Mouse (Mus musculus) heart, adult 9 months (tissue): ENCODE data around the gene Lmln.
"Not testable (repeated sequence)": the region's sequence is repeated elsewhere in the genome, so short reads cannot be mapped to it uniquely, and the experiment has no call there.

Source experiments
- DNase-seq, 2 experiments: peaks; one replicate each; pipeline ENCODE4 v3.0.0; 2022; ENCODE audit warnings: low spot score in 2 of 2

The Lmln gene

DNA sequence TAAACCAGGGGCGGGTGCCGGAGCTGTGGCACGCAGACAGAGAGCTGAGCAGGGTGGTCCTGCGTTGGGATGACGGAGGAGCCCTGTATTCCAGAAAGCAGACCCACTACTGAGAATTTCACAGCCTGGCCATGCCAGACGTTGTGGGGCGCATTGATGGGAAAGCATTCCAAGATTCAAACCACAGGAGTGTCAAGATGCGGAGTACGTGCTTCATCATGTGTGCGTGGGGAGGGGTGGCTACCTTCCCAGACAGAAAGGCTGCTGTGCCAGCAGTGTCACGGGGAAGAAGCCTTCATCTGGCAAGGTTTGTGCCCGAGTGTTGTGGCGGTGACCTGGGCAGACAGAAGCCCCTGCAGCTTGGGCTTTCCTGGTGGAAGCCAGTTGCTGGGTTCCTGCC lies 70.9 kb downstream of the Lmln start:
- DNase-seq = no peak

DNA sequence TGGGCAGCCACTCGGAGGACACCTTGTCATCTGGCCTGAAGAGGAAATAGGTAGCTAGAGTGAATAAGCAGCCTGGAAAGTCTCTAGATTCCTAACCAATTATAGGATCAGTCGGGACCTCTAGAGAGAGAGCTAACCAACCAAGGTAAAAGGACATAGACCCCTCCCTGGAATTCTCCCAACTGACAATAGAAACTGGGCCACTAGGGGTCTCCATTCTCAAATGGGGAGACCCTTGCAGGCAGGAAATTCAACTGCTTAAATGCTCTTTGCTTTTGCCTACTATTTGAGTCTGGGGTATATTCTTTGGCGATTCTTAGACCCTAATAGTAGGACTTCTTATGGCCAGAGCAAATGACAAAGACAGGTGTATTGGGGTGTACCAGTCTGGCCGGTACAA lies 72.8 kb downstream of the Lmln start:
- no peak for DNase-seq

DNA sequence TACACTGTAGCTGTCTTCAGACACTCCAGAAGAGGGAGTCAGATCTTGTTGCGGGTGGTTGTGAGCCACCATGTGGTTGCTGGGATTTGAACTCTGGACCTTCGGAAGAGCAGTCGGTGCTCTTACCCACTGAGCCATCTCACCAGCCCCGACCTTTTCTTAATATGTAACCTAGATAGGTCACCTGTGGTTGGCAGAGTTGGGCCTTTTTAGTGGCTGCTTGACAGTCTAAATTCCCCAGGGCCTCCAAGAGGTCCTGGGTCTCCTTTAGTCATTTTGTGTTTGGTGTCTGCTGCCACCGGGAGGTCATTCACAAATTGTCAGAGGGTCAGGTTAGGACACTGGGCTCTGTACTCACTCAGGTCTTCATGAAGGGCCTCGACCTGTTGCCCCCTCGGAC lies 76.7 kb downstream of the Lmln start:
- not testable (repeated sequence) for DNase-seq

DNA sequence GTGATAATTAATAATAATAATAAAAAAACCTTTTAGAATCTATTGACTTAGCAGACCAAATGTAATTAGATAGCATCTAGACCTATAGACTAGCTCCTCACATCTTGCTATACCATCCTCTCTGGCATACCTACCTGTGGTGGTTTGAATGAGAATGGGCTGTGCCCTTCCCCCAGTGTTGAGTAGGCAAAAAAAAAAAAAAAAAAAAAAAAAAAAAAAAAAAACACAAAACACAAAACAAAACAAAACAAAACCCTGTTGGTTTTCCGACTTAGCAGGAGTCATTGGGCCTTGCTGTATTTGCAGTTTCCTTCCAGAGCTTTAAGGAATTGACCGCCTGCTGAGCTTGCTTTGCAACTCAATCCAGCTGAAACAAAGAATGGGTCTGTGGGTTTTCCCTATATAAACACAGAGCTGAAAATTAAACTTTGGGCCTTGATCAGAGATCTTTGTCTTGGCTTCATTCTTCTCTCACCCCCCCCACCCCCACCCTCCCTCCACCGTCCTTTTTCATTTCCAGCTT lies 79.5 kb downstream of the Lmln start:
- DNase-seq = no peak

DNA sequence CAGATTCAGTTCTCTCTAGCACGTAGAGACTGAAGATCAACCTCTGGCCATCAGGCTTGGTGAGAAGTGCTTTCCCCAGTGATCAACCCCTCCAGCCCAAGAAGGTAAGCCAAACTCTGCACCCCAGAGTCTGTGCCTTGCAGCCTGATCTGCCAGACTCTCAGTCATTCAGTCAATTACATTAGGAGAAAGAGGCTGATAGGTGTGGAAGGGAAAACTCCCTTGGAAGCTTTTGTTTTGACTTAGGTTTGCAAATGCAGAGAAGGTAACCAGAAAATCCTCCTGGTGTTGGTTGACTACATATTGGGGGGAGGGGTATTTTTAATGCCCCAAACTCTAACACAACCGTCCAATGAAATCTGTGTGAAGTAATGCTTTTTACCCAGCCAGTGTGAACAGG lies 81.1 kb downstream of the Lmln start:
- DNase-seq = no peak

DNA sequence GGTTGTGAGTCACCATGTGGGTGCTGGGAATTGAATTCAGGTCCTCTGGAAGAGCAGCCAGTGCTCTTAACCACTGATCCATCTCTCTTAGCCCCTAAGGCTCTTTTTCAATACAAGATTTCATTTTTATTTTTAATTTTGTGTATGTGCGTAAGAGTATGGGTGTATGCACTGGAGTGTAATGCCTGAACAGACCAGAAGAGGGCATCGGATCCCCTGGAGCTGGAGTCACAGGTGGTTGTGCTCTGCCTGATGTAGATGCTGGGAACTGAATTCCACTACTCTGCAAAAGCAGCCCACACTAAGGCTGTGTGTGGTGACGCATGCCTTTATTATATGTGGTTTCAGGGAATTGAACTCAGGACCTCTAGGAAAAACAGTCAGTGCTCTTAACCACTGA lies 83.9 kb downstream of the Lmln start:
- DNase-seq = no peak

DNA sequence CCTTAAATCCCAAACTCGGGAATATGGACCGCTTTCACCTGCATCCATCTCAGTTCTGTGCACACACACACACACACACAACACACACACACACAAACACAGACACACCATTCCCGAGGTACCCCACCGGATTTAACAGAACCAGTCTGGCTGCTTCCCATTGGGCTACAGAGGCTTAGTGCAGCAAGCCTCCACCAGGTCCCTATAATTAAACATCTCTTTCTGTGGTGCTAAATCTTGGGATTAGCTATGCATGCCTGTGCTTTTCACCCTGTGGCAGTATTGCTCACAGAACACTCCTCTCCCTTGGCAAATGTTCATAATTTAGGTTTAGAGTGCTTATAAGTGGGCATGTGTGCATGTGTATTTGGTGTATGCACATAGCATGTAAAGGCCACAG lies 85.8 kb downstream of the Lmln start:
- no peak for DNase-seq

DNA sequence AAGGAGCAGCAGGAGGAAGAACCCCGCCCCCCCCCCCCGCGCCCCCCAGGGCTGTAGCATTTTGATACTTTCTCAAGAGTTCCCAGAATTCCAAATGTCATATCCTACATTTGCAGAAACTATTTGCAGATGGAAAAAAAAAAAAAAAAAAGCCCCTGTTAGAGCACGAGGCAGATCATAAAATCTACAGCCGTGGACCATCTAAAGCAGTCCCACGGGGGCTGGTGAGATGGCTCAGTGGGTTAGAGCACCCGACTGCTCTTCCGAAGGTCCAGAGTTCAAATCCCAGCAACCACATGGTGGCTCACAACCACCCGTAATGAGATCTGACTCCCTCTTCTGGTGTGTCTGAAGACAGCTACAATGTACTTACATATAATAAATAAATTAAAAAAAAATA lies 88.6 kb downstream of the Lmln start:
- DNase-seq = not testable (repeated sequence)

DNA sequence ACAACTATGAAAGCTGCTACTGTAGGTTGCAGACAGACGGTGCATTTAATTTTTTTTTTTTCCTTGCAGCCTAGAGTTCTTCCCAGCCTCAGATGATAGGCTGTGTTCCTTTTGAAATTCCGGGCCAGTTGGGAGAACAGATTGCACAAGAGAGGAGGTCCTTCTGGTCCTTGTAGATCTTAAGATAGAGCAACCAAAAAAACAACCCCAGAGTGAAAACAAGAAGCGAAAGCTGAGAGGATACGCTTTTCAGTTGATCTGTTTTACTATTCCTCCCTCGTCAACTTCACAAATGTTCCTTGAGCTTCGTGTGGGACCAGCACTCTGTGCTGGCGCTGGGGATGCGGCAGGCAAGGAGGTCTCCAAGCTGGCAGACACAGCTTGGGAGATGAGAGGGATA lies 89.2 kb downstream of the Lmln start:
- DNase-seq = peak in 1 of 2 experiments; percentile 7

DNA sequence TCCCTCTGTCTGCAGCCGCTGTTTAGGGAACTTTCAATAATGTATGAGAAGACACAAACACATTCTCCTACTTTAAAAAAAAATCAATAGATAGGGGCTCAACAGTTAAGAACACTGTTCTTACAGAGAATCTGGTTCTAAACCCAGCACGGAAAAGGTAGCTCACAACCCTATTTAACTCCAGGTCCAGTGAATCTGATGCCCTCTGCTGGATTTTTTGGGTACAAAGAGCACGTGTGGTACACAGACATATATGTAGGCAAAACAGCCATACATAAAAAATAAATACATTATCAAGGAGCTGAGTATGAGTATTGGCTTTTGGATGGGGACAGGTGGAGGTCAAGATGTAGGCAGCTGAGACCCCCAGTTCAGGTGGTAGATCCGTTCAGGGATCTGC lies 92.7 kb downstream of the Lmln start:
- DNase-seq = peak; percentile 8 to 13

DNA sequence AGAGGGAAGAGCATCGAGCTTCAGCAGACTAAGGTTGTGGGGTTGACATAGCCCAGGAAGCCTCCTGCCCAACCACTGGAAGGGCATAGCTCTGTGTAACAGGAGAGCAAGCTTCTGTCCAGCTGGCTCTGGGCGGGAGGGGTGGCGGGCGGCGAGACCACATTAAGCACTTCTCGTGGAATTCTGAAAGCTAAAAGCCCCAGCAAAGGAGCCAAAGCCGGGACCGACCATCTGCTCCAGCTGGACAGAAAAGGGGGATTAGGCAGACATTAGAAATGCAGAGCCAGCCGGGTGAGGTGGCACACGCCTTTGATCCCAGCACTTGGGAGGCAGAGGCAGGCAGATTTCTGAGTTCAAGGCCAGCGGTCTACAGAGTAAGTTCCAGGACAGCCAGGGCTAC lies 95.7 kb downstream of the Lmln start:
- no peak for DNase-seq

DNA sequence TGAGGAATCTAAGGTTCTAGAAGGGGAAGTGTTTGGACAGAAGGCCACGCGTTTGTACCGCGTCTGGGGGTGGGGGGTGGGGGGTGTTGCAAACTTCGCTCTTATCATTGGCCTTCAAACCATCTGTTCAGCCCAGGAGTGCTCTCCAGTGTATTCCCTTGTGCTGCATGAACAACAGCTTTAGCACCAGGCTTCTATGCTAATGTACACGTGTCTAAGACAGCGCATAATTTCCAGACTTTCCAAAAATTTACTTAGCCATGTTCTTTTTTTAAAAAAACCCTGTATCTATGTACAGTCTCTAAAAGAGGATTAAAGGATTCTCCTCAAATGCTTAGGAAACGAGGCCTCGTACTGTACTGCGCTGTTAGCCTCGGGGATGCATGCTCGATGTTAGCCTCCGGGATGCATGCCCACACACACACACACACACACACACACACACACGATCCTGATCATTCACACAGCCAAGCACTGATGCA lies 96.3 kb downstream of the Lmln start:
- no peak for DNase-seq

DNA sequence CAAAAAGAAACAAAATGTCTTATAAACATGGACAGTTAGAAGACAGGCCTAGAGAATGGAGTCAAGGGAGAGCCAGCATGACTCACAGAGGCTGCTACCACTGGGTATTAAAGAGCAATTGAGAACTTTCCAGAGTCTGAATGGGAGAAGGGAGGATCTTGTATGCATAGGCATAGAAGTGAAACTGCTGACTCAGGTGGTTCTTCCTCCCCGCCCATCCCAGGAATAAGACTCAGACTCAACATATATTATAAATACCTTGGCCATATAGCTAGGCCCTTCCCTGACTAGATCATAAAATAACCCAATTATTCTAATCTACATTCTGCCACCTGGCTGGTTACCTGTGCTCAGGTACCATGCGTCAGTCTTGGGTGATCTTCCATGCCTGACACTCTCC lies 97.0 kb downstream of the Lmln start:
- no peak for DNase-seq

DNA sequence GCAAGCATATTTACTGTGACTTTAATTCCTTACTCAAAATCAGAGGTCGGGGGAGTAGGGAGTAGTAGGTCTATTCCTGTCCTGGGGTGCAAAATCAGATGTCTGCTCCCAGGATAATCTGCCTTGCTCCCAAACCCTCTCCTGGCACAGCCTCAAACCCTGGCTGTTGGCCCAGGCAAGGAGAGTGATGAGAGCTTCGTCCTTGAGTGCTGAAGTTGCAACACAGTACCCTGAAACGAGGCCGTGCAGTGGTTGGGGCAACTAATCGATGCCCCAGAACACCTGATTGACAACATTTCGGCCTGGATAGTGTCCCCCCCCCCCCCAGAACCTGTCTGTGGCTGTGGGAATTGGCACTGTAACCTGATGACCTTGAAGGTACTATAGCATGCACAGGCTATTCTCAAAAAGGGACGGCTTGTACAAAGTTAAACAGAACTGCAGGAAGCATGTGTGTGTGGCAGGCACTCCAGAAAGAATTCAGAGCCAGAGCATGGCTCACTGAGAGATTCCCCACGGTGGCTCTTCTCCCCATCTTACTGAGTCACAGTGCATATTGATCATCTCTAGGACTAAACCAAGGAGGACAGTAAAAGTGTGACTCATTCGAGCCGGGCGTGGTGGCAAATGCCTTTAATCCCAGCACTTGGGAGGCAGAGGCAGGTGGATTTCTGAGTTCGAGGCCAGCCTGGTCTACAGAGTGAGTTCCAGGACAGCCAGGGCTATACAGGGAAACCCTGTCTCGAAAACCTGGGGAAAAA lies 101.2 kb downstream of the Lmln start:
- DNase-seq = peak; percentile 12 to 54

DNA sequence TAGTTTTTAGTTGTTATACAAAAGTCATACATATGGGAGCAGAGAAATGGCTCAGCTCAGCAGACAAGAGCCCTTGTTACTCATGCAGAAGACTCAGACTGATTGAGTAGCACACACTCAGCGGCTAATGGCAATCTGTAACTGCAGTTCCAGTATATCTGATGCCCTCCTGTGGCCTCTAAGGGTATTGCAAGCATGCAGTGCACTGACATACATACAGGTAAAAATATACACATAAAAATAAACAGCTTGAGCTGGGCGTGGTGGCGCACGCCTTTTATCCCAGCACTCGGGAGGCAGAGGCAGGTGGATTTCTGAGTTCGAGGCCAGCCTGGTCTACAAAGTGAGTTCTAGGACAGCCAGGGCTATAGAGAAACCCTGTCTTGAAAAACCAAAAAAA lies 104.0 kb downstream of the Lmln start:
- DNase-seq = not testable (repeated sequence)

DNA sequence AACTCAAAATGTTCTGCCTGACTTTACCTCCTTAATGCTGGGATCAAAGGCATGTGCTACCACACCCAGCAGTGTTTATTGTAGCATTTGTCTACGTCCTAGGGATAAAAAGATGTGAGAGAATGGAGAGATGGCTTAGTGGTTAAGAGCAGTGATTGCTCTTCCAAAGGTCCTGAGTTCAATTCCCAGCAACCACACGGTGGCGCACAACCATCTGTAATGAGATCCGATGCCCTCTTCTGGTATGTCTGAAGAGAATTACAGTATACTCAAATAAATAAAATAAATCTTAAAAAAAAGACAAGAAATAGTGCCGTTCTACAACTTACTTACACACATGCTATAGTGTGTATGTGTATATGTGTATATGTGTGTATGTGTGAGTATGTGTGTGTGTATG lies 105.2 kb downstream of the Lmln start:
- no peak for DNase-seq

DNA sequence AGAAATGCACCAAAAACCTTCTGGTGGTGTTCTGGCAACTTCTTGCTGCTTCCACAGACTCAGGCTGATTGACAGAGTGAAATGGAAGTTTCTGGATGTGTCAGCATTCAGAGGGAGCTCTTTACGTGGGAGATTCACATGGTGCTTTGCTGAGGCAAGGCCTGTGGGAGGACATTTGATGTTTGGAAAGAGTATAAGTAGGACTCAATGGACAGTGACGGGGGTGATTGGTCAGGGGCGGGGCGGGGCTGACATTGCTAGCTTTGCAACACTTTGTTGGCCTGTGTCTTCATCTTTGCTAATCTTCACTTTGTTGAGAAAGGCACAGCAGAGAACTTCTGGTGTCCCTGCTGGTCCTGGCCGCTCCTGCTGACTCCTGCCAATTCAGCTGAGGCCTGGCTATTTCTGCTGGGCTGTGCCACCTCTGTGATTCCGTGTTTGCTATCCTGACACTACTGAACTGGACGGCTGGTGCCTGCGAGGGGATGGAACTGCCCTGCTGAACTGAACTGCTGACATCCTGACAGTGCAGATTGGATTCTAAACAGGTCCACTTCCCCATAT lies 107.2 kb downstream of the Lmln start:
- DNase-seq = no peak

DNA sequence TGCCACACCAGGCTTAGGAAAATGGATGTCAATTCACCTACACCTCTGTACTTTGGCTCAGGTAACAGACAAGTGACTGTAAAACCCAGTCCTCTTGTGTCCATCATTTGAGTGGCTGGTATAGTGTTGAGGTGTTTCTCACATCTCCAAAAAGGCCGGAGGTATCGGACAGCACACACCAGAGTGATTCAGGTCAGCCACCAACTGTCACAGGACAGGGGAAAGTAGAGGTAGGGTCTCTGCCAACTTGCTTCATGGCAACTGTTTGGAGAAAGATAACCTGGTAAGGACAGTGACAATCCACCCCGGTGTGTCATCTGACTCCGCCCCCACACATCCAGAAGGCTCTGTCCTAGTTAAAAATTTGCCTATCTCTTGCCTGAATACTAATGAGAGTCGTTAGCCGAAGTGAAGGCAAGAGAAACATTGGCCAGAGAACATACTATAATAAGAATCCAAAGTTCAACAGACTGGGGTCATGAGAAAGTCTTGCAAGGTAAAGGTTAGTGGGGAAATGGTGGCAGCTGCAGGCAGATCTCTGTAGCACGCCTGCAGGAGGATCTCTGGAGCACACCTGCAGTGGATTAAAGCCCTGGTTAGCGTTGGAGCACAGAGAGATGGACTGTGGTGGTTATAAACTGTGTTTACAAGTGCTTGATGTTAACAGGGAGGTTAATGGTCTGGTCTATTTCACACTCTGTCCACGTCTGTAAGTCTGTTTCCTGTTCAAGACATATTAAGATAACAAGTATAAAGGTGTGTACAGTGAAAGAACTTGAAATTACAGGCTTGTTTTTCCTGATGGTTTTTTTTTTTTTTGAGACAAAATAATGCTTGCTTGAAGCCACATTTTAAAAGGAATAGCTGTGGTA lies 108.6 kb downstream of the Lmln start:
- DNase-seq = no peak

DNA sequence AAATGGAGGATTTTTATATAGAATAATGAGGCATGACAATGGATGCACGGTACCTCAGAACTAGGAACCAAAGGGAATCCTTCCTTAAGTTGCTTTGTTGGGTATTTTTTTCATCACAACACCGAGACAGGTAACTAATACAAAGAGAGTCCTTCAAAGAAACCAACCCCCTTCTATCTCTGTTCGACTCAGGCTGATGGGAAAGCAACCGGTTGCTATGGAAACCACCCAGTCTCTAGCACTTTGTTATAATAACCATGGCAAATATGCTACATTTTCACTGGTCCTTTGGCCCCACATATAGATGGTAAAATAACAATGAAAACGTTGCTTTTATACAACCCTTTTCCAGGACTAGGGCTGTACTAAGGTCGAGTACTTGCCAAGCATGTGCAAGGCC lies 109.5 kb downstream of the Lmln start:
- no peak for DNase-seq

DNA sequence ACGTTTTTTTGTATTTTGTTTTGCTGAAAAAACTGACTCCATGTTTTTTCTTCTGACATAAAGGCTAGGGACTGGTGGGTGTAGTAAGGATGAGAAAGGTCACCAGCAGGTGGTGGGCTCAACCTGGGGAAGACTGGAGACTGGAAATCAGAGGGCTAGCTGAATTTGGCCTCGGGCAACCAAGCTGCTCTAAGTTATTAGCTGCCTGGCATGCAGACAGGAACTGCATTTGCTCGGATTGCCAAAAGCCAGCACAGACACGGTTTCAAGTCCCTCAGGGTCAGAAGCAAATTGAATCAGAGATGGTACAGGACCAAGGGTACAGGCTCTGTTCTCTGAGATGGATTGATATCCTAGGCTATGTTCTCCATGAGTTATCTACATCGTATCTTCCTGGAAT lies 110.8 kb downstream of the Lmln start:
- DNase-seq = no peak

DNA sequence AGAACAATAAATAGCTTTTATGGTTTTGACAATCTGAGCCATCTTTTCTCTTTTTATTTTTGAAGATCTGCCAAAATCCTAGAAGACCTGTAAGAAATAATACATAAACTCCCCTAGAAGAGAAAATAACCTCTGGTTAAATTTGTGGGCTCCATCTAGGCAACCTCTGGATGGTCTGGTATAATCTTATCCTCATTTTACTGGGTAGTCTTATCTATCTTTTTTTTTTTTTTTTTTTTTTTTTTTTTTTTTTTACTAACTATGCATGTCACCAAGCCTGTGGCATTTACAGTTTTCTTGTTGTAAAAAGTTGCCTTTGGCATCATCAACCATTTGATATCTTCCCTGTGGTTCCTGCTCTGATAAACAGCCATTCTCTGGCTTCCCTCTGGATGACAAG lies 112.4 kb downstream of the Lmln start:
- DNase-seq = no peak

DNA sequence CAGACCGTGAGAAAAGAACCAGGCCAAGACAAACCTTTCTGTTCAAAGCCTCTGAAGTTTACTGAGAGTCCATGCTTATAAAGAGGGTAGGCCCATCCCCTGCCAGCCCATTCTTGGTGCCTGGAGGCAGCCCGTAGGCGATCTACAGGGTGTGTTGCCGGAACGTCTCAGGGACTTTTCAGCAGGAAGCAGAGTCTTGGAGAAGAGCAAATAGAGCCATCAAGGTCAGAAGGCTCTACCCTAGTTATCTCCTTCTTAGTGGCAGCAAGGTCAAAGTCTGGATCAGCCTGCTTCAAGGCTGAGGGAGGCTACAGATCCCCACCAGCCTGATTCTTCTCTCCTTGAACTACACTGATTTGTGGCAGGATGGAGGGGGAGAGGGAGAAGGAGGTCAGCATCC lies 114.5 kb downstream of the Lmln start:
- not testable (repeated sequence) for DNase-seq
